Mouse (Mus musculus) hindbrain, embryonic 15.5 days (tissue): ENCODE data around the gene Hsh2d. TPM values are rescaled to one million over a fixed set of nuclear protein-coding genes. Genes with fewer than 3 reads are reported as not detected.

ENCODE experiments used
- ATAC-seq: fragments of 200-750 bp; cut with Nextera tagmentation; 2 replicates; pipeline ENCODE4 v1.8.0; 2017; ENCODE audit warnings: low read depth, moderate number of reproducible peaks, moderate TSS enrichment; ENCODE audit not compliant: low FRiP score
- H3K27ac ChIP-seq: fragments of 300-500 bp; sonication (generic); replicated peaks from 2 replicates; pipeline ENCODE4 v1.5.1; 2015; ENCODE audit warnings: mild to moderate bottlenecking, inconsistent platforms
- H3K27me3 ChIP-seq: fragments of 300-500 bp; sonication (generic); 2 replicates; pipeline ENCODE4 v1.6.1; 2015; ENCODE audit warnings: control low read depth, inconsistent platforms
- H3K36me3 ChIP-seq: fragments of 300-500 bp; sonication (generic); 2 replicates; pipeline ENCODE4 v1.6.1; 2015; ENCODE audit warnings: control low read depth, inconsistent platforms
- H3K4me1 ChIP-seq: fragments of 300-500 bp; sonication (generic); replicated peaks from 2 replicates; pipeline ENCODE4 v1.6.1; 2015; ENCODE audit warnings: control low read depth, inconsistent platforms
- H3K4me2 ChIP-seq: fragments of 300-500 bp; sonication (generic); 2 replicates; pipeline ENCODE4 v1.6.1; 2015; ENCODE audit warnings: moderate library complexity, mild to moderate bottlenecking, inconsistent platforms
- H3K4me3 ChIP-seq: fragments of 300-500 bp; sonication (generic); 2 replicates; pipeline ENCODE4 v1.5.1; 2015; ENCODE audit warnings: mild to moderate bottlenecking, inconsistent platforms
- H3K9ac ChIP-seq: fragments of 300-500 bp; sonication (generic); 2 replicates; pipeline ENCODE4 v1.6.1; 2015; ENCODE audit warnings: inconsistent platforms
- H3K9me3 ChIP-seq: fragments of 300-500 bp; sonication (generic); 2 replicates; pipeline ENCODE4 v1.6.1; 2016; ENCODE audit warnings: control low read depth, inconsistent platforms
- WGBS: fragments of 180-500 bp; shearing (Covaris S2); methylation state at CpG from one replicate; pipeline ENCODE4 v1.1.7; 2015; 5-methylcytosine and 5-hydroxymethylcytosine counted together
- polyA plus RNA-seq: library from polyadenylated mRNA; unstranded; fragments of >200 nt; fragmentation: Nextera tagmentation; extraction: Ambion mirVana; gene quantifications from 2 replicates; pipeline ENCODE4 v1.2.1, GENCODE M21; 2015

The Hsh2d gene
- polyA plus RNA-seq, 1 experiment from 2014 or later = not detected

DNA sequence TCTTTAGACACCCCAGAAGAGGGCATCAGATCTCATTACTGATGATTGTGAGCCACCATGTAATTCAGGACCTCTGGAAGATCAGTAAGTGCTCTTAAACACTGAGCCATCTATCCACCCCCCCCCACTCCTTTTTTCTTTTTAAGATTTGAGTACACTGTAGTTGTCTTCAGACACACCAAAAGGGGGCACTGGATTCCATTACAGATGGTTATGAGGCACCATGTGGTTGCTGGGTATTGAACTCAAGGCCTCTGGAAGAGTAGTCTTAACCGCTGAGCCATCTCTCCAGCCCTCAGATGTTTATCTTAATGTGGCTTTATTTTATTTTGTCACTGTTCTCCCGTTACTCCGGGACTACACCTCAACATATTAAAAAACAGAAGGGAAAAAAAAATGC is 29.4 kb upstream of the Hsh2d start:
- Histone ChIP-seq H3K36me3 (no peaks in the 10 kb centered on the region; the same call in 1 of the 2 replicates), H3K9me3 (no peaks in the 10 kb centered on the region), H3K4me2 (peak overlapping the region; percentile 74), H3K9ac (peak overlapping the region; percentile 64), H3K4me1 (peaks cover 24% of the 10 kb centered on the region), H3K27ac (no peak overlapping the region), H3K4me3 (peak overlapping the region; percentile 85), H3K27me3 (no peaks in the 10 kb centered on the region)
- no peak for ATAC-seq
- 57% methylated on average over 3 of the region's 3 CpGs for WGBS

GRCm38 (mm10) chr8:72160707-72161697 is 28.4 kb upstream of the Hsh2d start, which contains the start of gene Rab8a:
TSS of gene Rab8a (plus strand) at chr8:72161200.
- WGBS = under 1% methylated on average over 82 of the region's 82 CpGs
- peak; percentile 99 for ATAC-seq
- peaks cover 24% of the 10 kb centered on the region for H3K4me1 ChIP-seq

DNA sequence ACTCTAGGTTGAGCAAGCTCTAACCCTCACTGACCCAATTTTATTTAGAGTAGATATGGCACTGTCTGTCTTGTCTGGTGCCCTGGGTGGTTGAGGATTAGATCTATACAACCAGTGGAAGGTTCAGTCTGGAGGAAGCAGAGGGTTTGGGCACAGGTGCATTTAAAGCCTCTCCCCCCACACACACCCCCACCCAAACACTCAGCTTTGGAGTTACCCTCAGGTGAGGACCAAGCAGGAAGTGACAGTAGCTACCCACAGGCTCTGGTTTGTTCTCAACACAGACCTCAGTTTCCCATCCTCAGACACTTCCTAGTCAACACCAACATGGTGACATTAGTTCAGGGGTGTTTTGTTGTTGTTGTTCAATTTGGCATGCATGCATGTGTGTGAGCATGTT is 26.6 kb upstream of the Hsh2d start:
- no peaks in the 10 kb centered on the region for H3K9me3 ChIP-seq
- no peak overlapping the region for H3K4me3 ChIP-seq
- no peak for ATAC-seq
- no peak overlapping the region for H3K9ac ChIP-seq
- no peaks in the 10 kb centered on the region for H3K27me3 ChIP-seq
- H3K36me3 ChIP-seq = no peaks in the 10 kb centered on the region; the same call in 1 of the 2 replicates
- H3K4me1 ChIP-seq = peaks cover 24% of the 10 kb centered on the region
- H3K4me2 ChIP-seq = 0 out of 2 replicates have a peak overlapping the region, but pooled peaks have one; percentile 74
- no peak overlapping the region for H3K27ac ChIP-seq

More at GRCm38 (mm10) chr8:72160707-72161697, 28.4 kb upstream of the Hsh2d start, which contains the start of gene Rab8a:
- peak within 1 kb of the TSS; percentile 74 for H3K4me2 ChIP-seq
- no peaks in the 10 kb centered on the region; the same call in 1 of the 2 replicates for H3K36me3 ChIP-seq
- no peaks in the 10 kb centered on the region for H3K27me3 ChIP-seq
- H3K27ac ChIP-seq = peak within 1 kb of the TSS; percentile 84
- peak within 1 kb of the TSS; percentile 87 for H3K9ac ChIP-seq
- H3K9me3 ChIP-seq = no peaks in the 10 kb centered on the region
- H3K4me3 ChIP-seq = peak within 1 kb of the TSS; percentile 85

DNA sequence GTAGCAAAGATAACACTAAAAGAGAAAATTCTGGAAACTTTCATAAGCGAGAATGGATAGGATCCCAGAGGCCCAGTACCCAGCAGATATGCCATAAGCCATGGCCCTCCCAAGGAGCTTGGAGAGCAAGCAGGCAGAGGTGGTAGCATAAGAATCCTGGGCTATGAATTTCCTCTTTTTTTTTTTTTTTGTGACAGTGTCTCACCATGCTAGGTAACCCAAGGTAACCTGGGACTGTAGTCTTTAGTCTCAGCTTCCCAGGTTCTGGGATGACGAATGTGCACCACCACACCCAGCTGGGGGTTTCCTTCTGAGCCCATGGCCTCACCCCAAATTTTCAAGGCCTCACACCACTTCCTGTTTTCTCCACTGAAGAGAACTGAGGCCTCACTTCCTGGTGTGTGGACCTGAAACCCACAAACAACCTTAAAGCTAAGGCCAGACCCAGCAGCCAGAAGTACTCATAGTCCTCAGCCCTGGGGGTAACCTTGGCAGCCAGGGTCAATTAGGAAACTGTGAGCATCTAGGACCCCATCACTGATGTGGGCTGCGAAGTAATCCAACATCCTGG is 20.3 kb upstream of the Hsh2d start:
- Histone ChIP-seq H3K4me2 (no peak overlapping the region), H3K27ac (no peak overlapping the region), H3K9me3 (no peaks in the 10 kb centered on the region), H3K36me3 (peaks cover 50% of the 10 kb centered on the region), H3K4me1 (no peaks in the 10 kb centered on the region), H3K27me3 (no peaks in the 10 kb centered on the region), H3K9ac (no peak overlapping the region), H3K4me3 (no peak overlapping the region)
- 95% methylated on average over 3 of the region's 3 CpGs for WGBS
- ATAC-seq = no peak

DNA sequence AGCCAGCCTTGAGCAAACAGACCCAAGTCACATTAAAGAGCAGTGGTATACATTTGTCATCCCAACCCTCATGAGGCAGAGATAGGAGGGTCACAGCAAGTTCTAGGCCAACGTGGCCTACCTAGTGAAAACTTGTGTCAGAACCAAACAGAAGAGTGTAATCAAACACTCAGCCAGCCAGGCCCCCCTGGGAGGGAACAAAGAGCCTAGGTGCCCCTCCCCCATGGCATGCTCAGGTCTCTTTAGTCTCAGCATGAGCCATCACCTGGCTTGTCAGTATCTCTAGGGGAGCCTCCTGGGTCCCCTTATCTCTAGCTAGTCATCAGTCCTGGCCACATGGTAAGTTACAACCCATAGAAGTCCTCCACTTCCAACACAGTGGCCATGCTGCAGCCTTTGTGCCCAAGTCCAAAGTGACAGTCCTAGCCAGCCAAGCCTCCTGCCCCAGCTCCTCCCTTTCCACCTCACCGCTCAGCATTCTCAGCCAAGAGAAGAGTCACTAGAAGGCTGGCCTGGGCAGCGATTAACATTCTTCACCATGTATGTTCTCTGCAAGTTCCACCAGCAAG is 19.7 kb upstream of the Hsh2d start:
- ATAC-seq = no peak
- Histone ChIP-seq H3K9me3 (no peaks in the 10 kb centered on the region), H3K27ac (no peak overlapping the region), H3K9ac (no peak overlapping the region), H3K36me3 (peaks cover 56% of the 10 kb centered on the region), H3K27me3 (no peaks in the 10 kb centered on the region), H3K4me1 (no peaks in the 10 kb centered on the region), H3K4me2 (no peak overlapping the region), H3K4me3 (no peak overlapping the region)
- WGBS = 88% methylated on average over 3 of the region's 3 CpGs

GRCm38 (mm10) chr8:72177346-72177925 is 12.0 kb upstream of the Hsh2d start:
- no peak overlapping the region for H3K27ac ChIP-seq
- H3K36me3 ChIP-seq = peaks cover 84% of the 10 kb centered on the region
- 52% methylated on average over 5 of the region's 5 CpGs for WGBS
- H3K9ac ChIP-seq = no peak overlapping the region
- no peaks in the 10 kb centered on the region for H3K9me3 ChIP-seq
- ATAC-seq = no peak
- no peaks in the 10 kb centered on the region for H3K4me1 ChIP-seq
- H3K27me3 ChIP-seq = no peaks in the 10 kb centered on the region
- H3K4me3 ChIP-seq = no peak overlapping the region
- no peak overlapping the region for H3K4me2 ChIP-seq

- no peaks in the 10 kb centered on the region for H3K9me3 ChIP-seq
- no peaks in the 10 kb centered on the region for H3K27me3 ChIP-seq
- no peak overlapping the region for H3K4me3 ChIP-seq
- peak; percentile 78; the same call in 1 of the 2 replicates for ATAC-seq
- no peaks in the 10 kb centered on the region for H3K4me1 ChIP-seq
- WGBS = 54% methylated on average over 2 of the region's 2 CpGs
- H3K9ac ChIP-seq = no peak overlapping the region
- H3K4me2 ChIP-seq = no peak overlapping the region
- 0 out of 2 replicates have a peak overlapping the region, but pooled peaks have one; percentile 14 for H3K27ac ChIP-seq
- peaks cover 31% of the 10 kb centered on the region for H3K36me3 ChIP-seq
Measured at GRCm38 (mm10) chr8:72183554-72184202, 5.8 kb upstream of the Hsh2d start.

DNA sequence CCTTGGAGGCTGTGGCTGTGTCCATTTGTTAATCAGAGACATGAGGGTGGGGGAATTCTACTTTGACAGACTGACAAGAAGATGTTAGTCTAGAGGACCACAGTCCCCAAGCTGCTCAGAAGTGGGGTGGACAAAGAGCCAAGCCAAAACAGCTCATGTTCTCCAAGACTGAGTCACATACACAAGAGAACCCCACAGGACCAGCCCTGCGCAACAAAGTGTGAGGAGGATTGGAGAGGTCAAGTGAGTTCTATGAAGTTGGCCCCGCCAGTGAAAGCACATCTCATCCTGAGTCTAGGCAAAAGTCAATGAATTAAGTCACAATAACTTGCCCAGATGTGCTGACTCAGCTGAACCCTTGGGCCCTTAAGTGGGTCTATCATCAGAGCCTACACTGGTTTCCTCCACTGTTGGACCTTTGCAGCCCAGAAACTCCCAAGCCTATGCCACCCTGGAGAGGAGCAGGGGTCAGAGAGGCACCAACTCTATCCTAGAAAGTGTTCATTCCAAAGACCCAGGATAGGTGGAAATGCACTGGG is 1.6 kb upstream of the Hsh2d start:
- Histone ChIP-seq H3K4me2 (no peak overlapping the region), H3K27me3 (no peaks in the 10 kb centered on the region), H3K9ac (no peak overlapping the region), H3K27ac (no peak overlapping the region), H3K4me1 (no peaks in the 10 kb centered on the region), H3K9me3 (no peaks in the 10 kb centered on the region), H3K36me3 (no peaks in the 10 kb centered on the region), H3K4me3 (no peak overlapping the region)
- no peak for ATAC-seq
- 90% methylated on average over 2 of the region's 2 CpGs for WGBS

DNA sequence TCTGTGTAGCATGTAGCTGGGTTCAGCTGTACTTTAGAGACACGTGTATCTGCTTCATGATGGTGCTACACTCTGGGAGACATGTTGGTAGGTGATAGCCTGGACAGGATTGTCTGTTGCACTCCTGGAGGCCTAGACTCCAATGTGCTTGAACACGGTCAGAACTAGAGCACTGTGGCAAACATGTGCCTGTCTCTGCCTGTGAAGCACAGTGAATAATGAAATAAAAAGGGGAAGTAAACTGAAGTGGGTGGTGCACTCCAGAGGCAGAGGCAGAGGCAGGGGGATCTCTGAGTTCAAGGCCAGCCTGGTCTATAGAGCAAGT is 739 bp downstream of the Hsh2d start:
- H3K36me3 ChIP-seq = no peaks in the 10 kb centered on the region
- H3K4me2 ChIP-seq = no peak overlapping the region
- H3K27me3 ChIP-seq = no peaks in the 10 kb centered on the region
- H3K4me1 ChIP-seq = no peaks in the 10 kb centered on the region
- 80% methylated on average over 2 of the region's 2 CpGs for WGBS
- no peak overlapping the region for H3K4me3 ChIP-seq
- H3K27ac ChIP-seq = no peak overlapping the region
- no peak overlapping the region for H3K9ac ChIP-seq
- no peak for ATAC-seq
- H3K9me3 ChIP-seq = no peaks in the 10 kb centered on the region

DNA sequence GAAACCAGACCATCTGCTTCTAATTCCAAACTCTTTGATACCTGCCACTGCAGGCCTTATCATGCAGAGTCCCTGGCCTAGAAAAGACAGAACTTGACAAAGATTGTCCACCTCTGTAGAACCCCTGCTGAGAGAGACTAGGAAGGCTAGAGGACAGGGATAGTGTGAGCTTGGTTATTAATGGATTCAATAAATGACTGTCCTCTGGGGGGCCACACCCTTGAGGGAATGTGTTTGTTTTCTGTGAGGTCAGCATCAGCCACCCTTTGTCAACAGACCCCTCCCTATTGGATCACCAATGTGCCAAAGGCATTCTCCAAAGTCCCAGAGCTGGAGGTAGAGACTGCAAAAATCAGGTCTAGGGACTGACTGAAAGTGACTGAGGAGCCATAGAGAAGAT is 2.6 kb downstream of the Hsh2d start:
- H3K36me3 ChIP-seq = no peaks in the 10 kb centered on the region
- no peaks in the 10 kb centered on the region for H3K9me3 ChIP-seq
- H3K27me3 ChIP-seq = no peaks in the 10 kb centered on the region
- H3K4me2 ChIP-seq = no peak overlapping the region
- no peaks in the 10 kb centered on the region for H3K4me1 ChIP-seq
- no peak overlapping the region for H3K9ac ChIP-seq
- H3K27ac ChIP-seq = no peak overlapping the region
- no peak for ATAC-seq
- no peak overlapping the region for H3K4me3 ChIP-seq

- H3K9ac ChIP-seq = no peak overlapping the region
- no peak overlapping the region for H3K27ac ChIP-seq
- no peak overlapping the region for H3K4me3 ChIP-seq
- H3K4me1 ChIP-seq = no peaks in the 10 kb centered on the region
- no peak for ATAC-seq
- no peaks in the 10 kb centered on the region for H3K27me3 ChIP-seq
- peaks cover 8% of the 10 kb centered on the region; the same call in 1 of the 2 replicates for H3K9me3 ChIP-seq
- 65% methylated on average over 8 of the region's 8 CpGs for WGBS
- no peak overlapping the region for H3K4me2 ChIP-seq
- H3K36me3 ChIP-seq = no peaks in the 10 kb centered on the region
Measured at GRCm38 (mm10) chr8:72197997-72198396, 8.6 kb downstream of the Hsh2d start.
